Mouse (Mus musculus) kidney, adult 2 months (tissue): Measurements from ENCODE around the gene Spin4.

Experiments
- CTCF ChIP-seq: fragments of 200-500 bp; conservative IDR thresholded peaks from 2 replicates; pipeline ENCODE4 v1.5.1; 2011; ENCODE audit warnings: low read depth, mild to moderate bottlenecking, control low read depth, low read length, moderate library complexity, mixed read lengths; ENCODE audit not compliant: insufficient read depth, insufficient read length
- POLR2A ChIP-seq: fragments of 200-500 bp; IDR thresholded peaks from one replicate; pipeline ENCODE4 v1.6.1; 2011; ENCODE audit warnings: low read depth, low read length, control low read depth

DNA sequence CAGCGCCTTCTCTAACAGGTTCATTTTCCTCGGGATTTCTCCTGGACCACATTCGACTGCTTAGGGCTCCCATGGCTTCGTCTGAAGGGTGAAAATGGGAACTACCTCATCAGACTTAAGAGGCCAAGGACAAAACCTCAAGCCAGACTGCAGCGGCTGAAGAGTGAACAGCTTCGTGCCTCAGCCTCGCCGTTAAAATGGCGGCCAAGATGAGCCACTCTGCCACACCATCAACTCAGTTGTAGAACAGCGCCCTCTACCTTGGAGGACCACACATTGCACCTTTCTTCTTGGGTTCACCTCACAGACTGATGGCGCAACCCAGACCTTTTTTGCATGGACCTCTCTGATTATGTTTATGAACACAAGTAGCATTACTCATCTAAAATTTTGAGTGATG lies 27.6 kb downstream of the Spin4 start:
- TF ChIP-seq CTCF (no peak), POLR2A (no peak)
